Mouse (Mus musculus) embryonic facial prominence, embryonic 15.5 days (tissue): Measurements from ENCODE around the gene Sptbn4. TPM values are rescaled to one million over a fixed set of nuclear protein-coding genes. Genes with fewer than 3 reads are reported as not detected.

Experiments
- polyA plus RNA-seq: library from polyadenylated mRNA; unstranded; fragments of >200 nt; fragmentation: Nextera tagmentation; extraction: Ambion mirVana; gene quantifications from 2 replicates; pipeline ENCODE4 v1.2.1, GENCODE M21; 2015

Sptbn4 gene
- polyA plus RNA-seq, 1 experiment from 2014 or later, result 0.85 TPM

Other genes starting within 250 kb of the Sptbn4 start
- 11.6 and 13.5 TPM in 2 replicates for gene Itpkc, start 219.0 kb downstream of the Sptbn4 start, polyA plus RNA-seq
- gene Coq8b, start 214.7 kb downstream of the Sptbn4 start, polyA plus RNA-seq, result 23.0 and 27.1 TPM in 2 replicates
- gene Numbl, start 189.3 kb downstream of the Sptbn4 start, polyA plus RNA-seq, result 48.7 and 49.3 TPM in 2 replicates
- gene Ltbp4, start 110.0 kb downstream of the Sptbn4 start, polyA plus RNA-seq, result 85.5 and 92.3 TPM in 2 replicates
- gene Shkbp1, start 91.7 kb downstream of the Sptbn4 start, polyA plus RNA-seq, result 36.8 and 46.2 TPM in 2 replicates
- 0.35 and 0.43 TPM in 2 replicates for gene Gm20479, start 90.3 kb downstream of the Sptbn4 start, polyA plus RNA-seq
- 73.0 and 73.5 TPM in 2 replicates for gene Blvrb, start 292 bp upstream of the Sptbn4 start, polyA plus RNA-seq
- gene Sertad3, start 26.1 kb upstream of the Sptbn4 start, polyA plus RNA-seq, result 36.4 and 39.2 TPM in 2 replicates
- 41.7 and 51.6 TPM in 2 replicates for gene Sertad1, start 39.2 kb upstream of the Sptbn4 start, polyA plus RNA-seq
- gene Prx, start 51.6 kb upstream of the Sptbn4 start, polyA plus RNA-seq, result 5.1 and 6.7 TPM in 2 replicates
- 0.77 and 1.1 TPM in 2 replicates for gene Hipk4, start 75.6 kb upstream of the Sptbn4 start, polyA plus RNA-seq
- 121 and 122 TPM in 2 replicates for gene Pld3, start 105.5 kb upstream of the Sptbn4 start, polyA plus RNA-seq
- gene 2310022A10Rik, start 105.5 kb upstream of the Sptbn4 start, polyA plus RNA-seq, result 36.4 and 38.0 TPM in 2 replicates
- gene Akt2, start 143.9 kb upstream of the Sptbn4 start, polyA plus RNA-seq, result 114 and 117 TPM in 2 replicates
- gene Ttc9b, start 206.2 kb upstream of the Sptbn4 start, polyA plus RNA-seq, result 0.60 and 1.3 TPM in 2 replicates
- 10.1 and 11.3 TPM in 2 replicates for gene Map3k10, start 226.9 kb upstream of the Sptbn4 start, polyA plus RNA-seq
- 3.6 and 4.9 TPM in 2 replicates for gene Zfp607b, start 241.7 kb upstream of the Sptbn4 start, polyA plus RNA-seq